Mouse (Mus musculus): ENCODE data around the gene Ythdc1.

- no peak for TF ChIP-seq POLR2A (IDR thresholded peaks at IDR 0.05; ENCODE audit: insufficient read depth, low read length)
- no peak for TF ChIP-seq CTCF (IDR thresholded peaks at IDR 0.05; ENCODE audit: low read depth, low read length)
- no peak for TF ChIP-seq EP300 (IDR thresholded peaks at IDR 0.05; ENCODE audit: insufficient read depth, low read depth, low read length)
Measured at GRCm38 (mm10) chr5:86839472-86839871, 35.5 kb downstream of the Ythdc1 start.
